In the genomic region with DNA sequence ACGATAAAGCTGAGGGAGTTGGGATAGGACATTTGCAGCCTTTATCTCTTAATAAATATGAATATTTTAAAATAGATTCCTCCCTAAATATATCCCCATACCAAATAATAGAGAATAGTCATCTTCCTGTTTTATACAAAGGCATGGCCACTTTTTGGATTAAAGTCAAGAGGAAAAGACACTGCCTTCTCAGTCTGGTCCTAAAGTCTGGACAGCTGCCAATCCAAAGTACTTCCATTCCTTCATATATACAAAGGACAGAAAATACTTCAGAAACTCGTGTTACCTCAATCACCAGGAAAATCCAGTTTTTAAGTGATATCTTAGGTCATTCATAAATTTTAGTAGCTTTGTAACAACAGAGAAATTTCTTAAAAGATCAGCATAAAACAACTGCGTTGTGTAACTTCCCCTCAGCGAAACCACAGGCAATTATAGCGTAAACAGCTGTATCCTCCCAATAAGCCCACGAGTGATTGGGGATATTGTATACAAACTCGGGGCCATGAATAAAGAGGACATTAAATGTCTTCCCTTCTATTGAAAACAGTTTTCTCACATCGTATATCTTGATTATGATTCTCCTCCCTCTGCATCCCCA, we compare ENCODE assay signal across 21 mouse cellular contexts. TPM values are rescaled to one million over a fixed set of nuclear protein-coding genes. Genes with fewer than 3 reads are reported as not detected.
A peak's percentile ranks its signal among the peaks of the same experiment; 100 is the strongest.
DNase-seq lines count a peak whose midpoint lies in the region; ATAC-seq and TF ChIP-seq lines count a peak whose summit lies in the region.
"Had no signal": no experiment of that assay in that cellular context is flagged by ENCODE, and none has a peak within 500 bp of the region (broad histone marks: within the 10 kb centered on the region; RNA-seq: fewer than 3 reads in every experiment).

No protein-coding gene starts in this region.

- no peaks in the 10 kb centered on the region for H3K4me1 ChIP-seq in liver, adult 2 months (ENCODE audit: control insufficient read depth, insufficient read depth, low read length)
- H3K4me1 ChIP-seq in liver, embryonic 11.5 days (replicated peaks; ENCODE audit: control insufficient read depth, insufficient read depth, low read length): no peaks in the 10 kb centered on the region
- peaks cover 8% of the 10 kb centered on the region; the same call in 1 of the 2 replicates for H3K4me1 ChIP-seq in brown adipose tissue, adult 24 weeks (ENCODE audit: control insufficient read depth, insufficient read depth, insufficient read length, low read length)
- H3K4me1 ChIP-seq: heart, embryonic 13.5 days; limb, embryonic 12.5 days; liver, embryonic 15.5 days; midbrain, embryonic 10.5 days; neural tube, embryonic 12.5 days had no signal

- intact Hi-C loops in gastrocnemius, adult 2 months (cut with DNase I): no loop called here

- no peaks in the 10 kb centered on the region for H3K79me2 ChIP-seq in liver, adult 2 months (ENCODE audit: control insufficient read depth, insufficient read depth, low read length)

- H3K27me3 ChIP-seq in liver, adult 2 months (ENCODE audit: control insufficient read depth, insufficient read depth, low read length): no peaks in the 10 kb centered on the region
- no peaks in the 10 kb centered on the region for H3K27me3 ChIP-seq in liver, embryonic 11.5 days (replicated peaks; ENCODE audit: control insufficient read depth, insufficient read depth, low read length)
- H3K27me3 ChIP-seq: embryonic facial prominence, embryonic 13.5 days; heart, embryonic 13.5 days; limb, embryonic 12.5 days; liver, embryonic 15.5 days; neural tube, embryonic 12.5 days had no signal

- no peak for ATAC-seq in liver, embryonic 11.5 days (replicated peaks; ENCODE audit: low FRiP score)
- ATAC-seq in megakaryocyte, adult 5-6 weeks (ENCODE audit: poor library complexity, severe bottlenecking): peak; percentile 68

- no peak for DNase-seq in gastrocnemius, adult 2 months
- DNase-seq in gastrocnemius, postnatal 10 days: no peak
- peak; percentile 30 for DNase-seq in liver, adult 2 months (ENCODE audit: extremely low read depth, low read depth, low spot score)
- no peak for DNase-seq in liver, embryonic 11.5 days (ENCODE audit: low spot score)
- no peak for DNase-seq in testis, postnatal 14 days (ENCODE audit: low spot score)
- DNase-seq in cerebellum, postnatal 36 days: no peak
- DNase-seq: adrenal gland, postnatal 10 days; cerebellum, adult 2 months; gastrocnemius, postnatal 25 days; kidney, adult 18-20 months; kidney, postnatal 14 days; right cerebral cortex, postnatal 14 days had no signal

- H3K9me3 ChIP-seq in liver, embryonic 11.5 days (ENCODE audit: control insufficient read depth, low read length): no peaks in the 10 kb centered on the region
- H3K9me3 ChIP-seq: embryonic facial prominence, embryonic 13.5 days; heart, embryonic 13.5 days; limb, embryonic 12.5 days; liver, embryonic 15.5 days; midbrain, embryonic 10.5 days; neural tube, embryonic 12.5 days had no signal

- no peaks in the 10 kb centered on the region for H3K36me3 ChIP-seq in liver, adult 2 months (ENCODE audit: control insufficient read depth, insufficient read depth, low read length)
- no peaks in the 10 kb centered on the region for H3K36me3 ChIP-seq in liver, embryonic 11.5 days (ENCODE audit: control insufficient read depth, insufficient read depth, low read length)
- H3K36me3 ChIP-seq: embryonic facial prominence, embryonic 13.5 days; heart, embryonic 13.5 days; limb, embryonic 12.5 days; liver, embryonic 15.5 days; midbrain, embryonic 10.5 days; neural tube, embryonic 12.5 days had no signal

- no peak overlapping the region for H3K9ac ChIP-seq in liver, adult 2 months (ENCODE audit: low read depth, low read length)
- H3K9ac ChIP-seq in liver, embryonic 11.5 days (ENCODE audit: low read depth, low read length): no peak overlapping the region
- H3K9ac ChIP-seq: embryonic facial prominence, embryonic 13.5 days; heart, embryonic 13.5 days; hindbrain, embryonic 14.5 days; limb, embryonic 12.5 days; liver, embryonic 15.5 days; neural tube, embryonic 12.5 days had no signal

- H3K4me2 ChIP-seq in liver, embryonic 11.5 days: no peak overlapping the region
- H3K4me2 ChIP-seq: embryonic facial prominence, embryonic 13.5 days; heart, embryonic 13.5 days; hindbrain, embryonic 14.5 days; limb, embryonic 12.5 days; liver, embryonic 15.5 days; neural tube, embryonic 12.5 days had no signal

- H3K27ac ChIP-seq in gastrocnemius, adult 2 months: peak overlapping the region; percentile 58
- no peak overlapping the region for H3K27ac ChIP-seq in liver, adult 2 months (replicated peaks; ENCODE audit: insufficient read depth, low read depth, low read length)
- no peak overlapping the region for H3K27ac ChIP-seq in liver, embryonic 11.5 days (ENCODE audit: low read depth, low read length)
- peak overlapping the region; percentile 79 for H3K27ac ChIP-seq in brown adipose tissue, adult 24 weeks (replicated peaks; ENCODE audit: low read depth, low read length)
- H3K27ac ChIP-seq: embryonic facial prominence, embryonic 13.5 days; heart, embryonic 13.5 days; hindbrain, embryonic 14.5 days; limb, embryonic 12.5 days; liver, embryonic 15.5 days; midbrain, embryonic 10.5 days; neural tube, embryonic 12.5 days had no signal

- H3K4me3 ChIP-seq in gastrocnemius, adult 2 months: no peak overlapping the region
- no peak overlapping the region for H3K4me3 ChIP-seq in liver, adult 2 months (ENCODE audit: insufficient read depth, low read depth, low read length)
- H3K4me3 ChIP-seq in liver, embryonic 11.5 days (ENCODE audit: low read depth, low read length): no peak overlapping the region
- no peak overlapping the region for H3K4me3 ChIP-seq in brown adipose tissue, adult 24 weeks (ENCODE audit: insufficient read depth, low read depth, low read length)
- H3K4me3 ChIP-seq: embryonic facial prominence, embryonic 13.5 days; heart, embryonic 13.5 days; limb, embryonic 12.5 days; liver, embryonic 15.5 days; midbrain, embryonic 10.5 days; neural tube, embryonic 12.5 days had no signal

- no peak for TF ChIP-seq CTCF in gastrocnemius, adult 2 months (IDR thresholded peaks at IDR 0.05)
- TF ChIP-seq CTCF in liver, adult 2 months (IDR thresholded peaks at IDR 0.05; ENCODE audit: low read depth, low read length): no peak

- no peak for TF ChIP-seq POLR2A in liver, adult 2 months (IDR thresholded peaks at IDR 0.05; ENCODE audit: extremely low read depth, insufficient read depth, low read length)

- WGBS in liver, adult 2 months: 70% methylated on average over 8 of the region's 8 CpGs
- WGBS in liver, embryonic 11.5 days: 63% methylated on average over 8 of the region's 8 CpGs

RNA-seq across cellular contexts. Expression of gene Ifngr1, which starts 32.1 kb away (rescaled TPM):
- 10 to 100 TPM; 25.4 to 31.8 TPM for total RNA-seq in gastrocnemius, adult 2 months (2021)
- 10 to 100 TPM; 31.6 to 34.7 TPM for total RNA-seq in gastrocnemius, postnatal 10 days (2021)
- total RNA-seq in liver, adult 2 months (2014; rRNA removed): 16.8 and 18.6 TPM in 2 replicates
- polyA plus RNA-seq in liver, adult 2 months (2012; rRNA removed): 7.1 and 9.0 TPM in 2 replicates
- polyA plus RNA-seq in liver, embryonic 11.5 days (2014; fragmentation: Nextera tagmentation; extraction: Ambion mirVana): 53.7 and 61.1 TPM in 2 replicates
- polyA plus RNA-seq in brown adipose tissue, adult 24 weeks (2012; ENCODE audit: insufficient read depth, insufficient read length, missing spikeins): 46.2 and 88.9 TPM in 2 replicates
- total RNA-seq in megakaryocyte, adult 5-6 weeks (2015): 314 and 331 TPM in 2 replicates
- 241 and 246 TPM in 2 replicates for total RNA-seq in megakaryocyte, adult 5-6 weeks (2017)

Comparison
In these comparisons a context has a peak if more than half of its experiments do, and no peak if none do; other contexts are left out.
1. H3K27ac ChIP-seq: peak in gastrocnemius, adult 2 months (single experiment) and brown adipose tissue, adult 24 weeks (single experiment); none in liver, adult 2 months (single experiment) and liver, embryonic 11.5 days (single experiment).
2. RNA of gene Ifngr1, which starts 32.1 kb away (total RNA-seq): 241 to 331 TPM in megakaryocyte, adult 5-6 weeks; 31.6 to 34.7 TPM in gastrocnemius, postnatal 10 days, 25.4 to 31.8 TPM in gastrocnemius, adult 2 months and 16.8 to 18.6 TPM in liver, adult 2 months; every median in the first group is over 4 times any median in the second.